Mouse (Mus musculus) spleen, adult 2 months (tissue): ENCODE data around the gene Sult4a1. TPM values are rescaled to one million over a fixed set of nuclear protein-coding genes. Genes with fewer than 3 reads are reported as not detected.

Experiments
- DNase-seq, 2 experiments: peaks; one replicate each; pipeline versions ENCODE4 v3.0.0 to v3.0.0-alpha.2; 2012 to 2021; ENCODE audit warnings: low spot score in 2 of 2, low read depth in 1 of 2
- H3K27ac ChIP-seq: fragments of 200-500 bp; 2 replicates; pipeline ENCODE4 v1.5.1; 2012; ENCODE audit warnings: low read length, inconsistent platforms; ENCODE audit not compliant: insufficient read depth
- H3K27me3 ChIP-seq: fragments of 200-500 bp; 2 replicates; pipeline ENCODE4 v1.6.1; 2012; ENCODE audit warnings: mild to moderate bottlenecking, moderate library complexity, low read length, inconsistent platforms; ENCODE audit not compliant: control insufficient read depth, insufficient read depth
- H3K36me3 ChIP-seq: fragments of 200-500 bp; 2 replicates; pipeline ENCODE4 v1.6.1; 2012; ENCODE audit warnings: mild to moderate bottlenecking, low read length, inconsistent platforms; ENCODE audit not compliant: control insufficient read depth, insufficient read depth
- H3K4me1 ChIP-seq: fragments of 200-500 bp; 2 replicates; pipeline ENCODE4 v1.6.1; 2011; ENCODE audit warnings: inconsistent platforms; ENCODE audit not compliant: control insufficient read depth, insufficient read depth, insufficient read length
- H3K4me3 ChIP-seq: fragments of 200-500 bp; 2 replicates; pipeline ENCODE4 v1.5.1; 2011; ENCODE audit warnings: mild to moderate bottlenecking, inconsistent platforms; ENCODE audit not compliant: insufficient read depth, insufficient read length; ENCODE audit errors: extremely low read depth
- CTCF ChIP-seq: fragments of 200-500 bp; IDR thresholded peaks from 2 replicates; pipeline ENCODE4 v1.5.1; 2011; ENCODE audit warnings: mild to moderate bottlenecking, inconsistent platforms; ENCODE audit not compliant: insufficient read depth, insufficient read length, insufficient replicate concordance; ENCODE audit errors: extremely low read depth
- POLR2A ChIP-seq: fragments of 200-500 bp; IDR thresholded peaks from 2 replicates; pipeline ENCODE4 v1.6.1; 2011; ENCODE audit warnings: low read depth, low read length, inconsistent platforms
- WGBS: fragments of 180-500 bp; shearing (Covaris S2); methylation state at CpG from one replicate; pipeline ENCODE4 v1.1.7; 2018; 5-methylcytosine and 5-hydroxymethylcytosine counted together
- polyA plus RNA-seq: library from polyadenylated mRNA; depleted of rRNA; stranded (reverse); fragments of >200 nt; gene quantifications from 2 replicates; pipeline ENCODE4 v1.2.3, GENCODE M21; 2012

Sult4a1 gene
- polyA plus RNA-seq, 1 experiment: 0.29 TPM

DNA sequence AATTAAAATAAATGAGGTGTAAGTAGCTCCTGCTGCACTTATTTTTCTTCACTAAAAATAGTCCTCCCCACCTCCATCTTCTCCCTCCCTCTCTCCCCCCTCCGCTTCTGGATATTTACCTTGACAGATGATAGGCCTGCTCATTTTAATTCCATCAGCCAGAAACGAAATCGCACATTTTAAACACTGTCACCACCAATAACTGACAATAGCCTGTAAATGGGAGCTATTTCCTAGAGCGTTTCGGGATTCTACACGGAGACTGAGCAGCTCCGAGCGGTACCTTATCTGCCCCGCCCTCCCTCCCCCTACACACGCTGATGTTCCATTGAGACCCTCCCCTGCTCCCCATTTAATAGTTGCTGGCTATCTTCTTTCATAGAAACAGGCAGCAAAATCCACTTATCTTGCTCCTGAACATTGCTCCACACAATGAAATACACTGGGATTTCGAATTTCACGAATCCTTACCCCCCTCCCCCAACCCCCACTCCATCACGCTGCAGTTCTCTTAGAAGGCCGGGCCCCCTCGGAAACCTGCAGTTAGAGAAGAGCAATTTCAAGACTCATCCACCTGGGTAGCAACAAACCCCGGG is 36.0 kb downstream of the Sult4a1 start:
- Histone ChIP-seq H3K4me1 (no peaks in the 10 kb centered on the region), H3K4me3 (no peak overlapping the region), H3K36me3 (no peaks in the 10 kb centered on the region), H3K27ac (no peak overlapping the region), H3K27me3 (peaks cover 2% of the 10 kb centered on the region; the same call in 1 of the 2 replicates)
- no peak for TF ChIP-seq POLR2A
- TF ChIP-seq CTCF: no peak
- 10% methylated on average over 16 of the region's 16 CpGs for WGBS
- DNase-seq: no peak

DNA sequence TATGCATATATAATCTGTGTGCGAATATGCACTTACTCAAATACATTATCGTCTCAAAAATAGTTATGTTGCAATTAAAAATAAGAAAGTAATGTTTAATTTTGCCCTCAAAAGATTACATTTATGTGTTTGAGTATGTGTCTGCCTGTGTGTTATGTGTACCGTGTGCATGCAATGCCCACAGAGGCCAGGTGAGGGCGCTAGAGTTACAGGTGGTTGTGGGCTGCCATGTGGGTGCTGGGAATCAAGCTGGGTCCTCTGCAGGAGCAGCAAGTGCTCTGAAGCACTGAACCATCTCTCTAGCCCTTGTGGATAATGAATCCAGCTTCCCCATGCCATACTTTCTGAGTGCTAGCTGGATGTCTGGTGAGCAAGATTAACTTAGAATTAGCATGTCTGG is 39.9 kb downstream of the Sult4a1 start:
- no peak for TF ChIP-seq CTCF
- TF ChIP-seq POLR2A: no peak
- 67% methylated on average over 4 of the region's 4 CpGs for WGBS
- no peak for DNase-seq
- no peak overlapping the region for H3K4me3 ChIP-seq
- H3K36me3 ChIP-seq: no peaks in the 10 kb centered on the region
- H3K4me1 ChIP-seq: no peaks in the 10 kb centered on the region
- H3K27me3 ChIP-seq: 0 out of 2 replicates have a peak, but pooled peaks cover 2% of the 10 kb centered on the region
- no peak overlapping the region for H3K27ac ChIP-seq

DNA sequence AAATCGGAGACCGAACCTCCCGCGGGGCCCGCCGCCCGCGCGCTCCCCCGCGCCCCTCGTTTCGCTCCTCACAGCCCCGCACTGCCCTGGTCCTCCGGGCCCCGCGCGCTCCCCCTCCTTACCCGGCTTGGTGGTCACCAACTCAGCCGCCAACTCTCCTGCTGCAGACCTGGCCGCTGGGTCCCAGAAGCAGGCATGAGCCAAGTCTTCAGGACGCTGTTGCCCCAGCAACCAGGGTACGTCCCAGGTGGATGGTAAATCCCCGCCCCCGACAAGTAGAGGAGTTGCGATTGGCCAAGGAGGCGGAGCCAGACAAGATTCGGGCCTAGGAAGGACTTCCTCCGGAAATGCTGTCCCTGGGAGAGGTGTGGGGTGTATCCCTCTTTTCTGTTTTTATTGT is 40.4 kb downstream of the Sult4a1 start, which contains the start of gene Efcab6:
TSS of gene Efcab6 (minus strand) at position 240 of the 400 bp plus-strand sequence.
- Histone ChIP-seq H3K4me1 (no peaks in the 10 kb centered on the region), H3K27me3 (0 out of 2 replicates have a peak, but pooled peaks cover 2% of the 10 kb centered on the region), H3K36me3 (no peaks in the 10 kb centered on the region), H3K27ac (no peak within 1 kb of the TSS), H3K4me3 (no peak within 1 kb of the TSS)
- no peak for DNase-seq
- WGBS: 19% methylated on average over 23 of the region's 29 CpGs
- TF ChIP-seq POLR2A: no peak
- TF ChIP-seq CTCF: no peak

DNA sequence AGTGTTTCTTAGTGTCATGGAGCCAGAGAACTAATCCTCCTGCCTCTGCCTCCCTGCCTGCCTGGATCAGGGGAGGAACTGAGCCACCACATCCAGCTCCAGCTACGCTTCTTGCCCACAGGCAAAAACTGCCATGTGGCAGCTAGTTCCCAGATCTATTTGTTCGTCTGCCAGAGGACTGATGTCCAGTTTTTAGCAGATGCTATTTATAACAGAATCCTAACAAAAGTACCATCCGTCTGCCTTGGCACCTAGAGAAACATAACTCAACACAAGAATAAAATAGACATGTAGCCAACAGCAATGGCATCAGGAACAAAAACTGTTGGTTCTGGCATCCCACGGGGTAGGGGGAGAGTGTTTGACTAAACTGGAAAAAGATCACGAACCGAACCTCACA is 46.7 kb downstream of the Sult4a1 start:
- H3K4me1 ChIP-seq: no peaks in the 10 kb centered on the region
- no peaks in the 10 kb centered on the region for H3K27me3 ChIP-seq
- TF ChIP-seq CTCF (no peak), POLR2A (no peak)
- no peak overlapping the region for H3K27ac ChIP-seq
- 78% methylated on average over 6 of the region's 6 CpGs for WGBS
- H3K4me3 ChIP-seq: no peak overlapping the region
- H3K36me3 ChIP-seq: no peaks in the 10 kb centered on the region
- no peak for DNase-seq

DNA sequence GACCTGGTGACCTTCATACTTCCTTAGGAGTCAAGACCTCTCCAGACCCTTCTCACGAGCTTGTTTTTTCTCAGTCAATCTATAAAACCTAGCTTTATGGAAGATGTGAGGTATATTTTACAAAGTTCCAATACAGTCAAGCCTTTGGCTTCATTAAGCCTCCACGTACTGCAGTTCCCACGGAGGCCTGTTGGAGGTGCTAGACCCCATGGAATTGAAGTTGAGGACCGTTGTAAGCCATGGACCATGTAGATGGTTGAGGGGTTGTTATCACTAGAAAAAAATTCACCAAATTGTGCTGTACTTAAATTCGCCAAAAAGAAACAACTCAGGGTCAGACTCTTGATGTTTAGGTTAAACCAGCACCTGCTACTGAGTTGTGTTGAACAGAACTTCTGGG is 49.5 kb downstream of the Sult4a1 start:
- Histone ChIP-seq H3K27ac (no peak overlapping the region), H3K36me3 (no peaks in the 10 kb centered on the region), H3K27me3 (no peaks in the 10 kb centered on the region), H3K4me1 (no peaks in the 10 kb centered on the region), H3K4me3 (no peak overlapping the region)
- no peak for DNase-seq
- WGBS: 56% methylated on average over 5 of the region's 5 CpGs
- TF ChIP-seq POLR2A: no peak
- TF ChIP-seq CTCF: no peak

DNA sequence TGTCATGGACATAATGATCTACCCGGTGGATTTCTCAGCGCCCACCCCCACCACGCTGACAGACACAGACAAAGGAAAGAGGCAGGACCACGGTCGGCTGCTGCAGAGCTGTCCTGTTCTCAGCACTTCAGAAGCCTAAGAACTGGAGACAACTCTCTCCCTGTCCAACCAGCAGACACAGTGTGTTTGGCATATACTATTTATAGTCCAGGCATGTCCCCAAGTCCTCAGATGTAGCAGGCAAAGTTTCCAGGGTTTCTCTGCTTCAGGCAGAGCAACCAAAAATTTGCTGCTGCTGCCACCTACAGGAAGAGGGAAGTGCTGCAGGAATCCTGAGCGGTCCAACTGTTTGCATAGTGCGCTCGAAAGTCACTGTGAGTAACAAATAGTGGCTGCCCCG is 51.7 kb downstream of the Sult4a1 start:
- peak in 1 of 2 experiments; percentile 21 for DNase-seq
- TF ChIP-seq CTCF (peak; percentile 55; the same call in 1 of the 2 replicates), POLR2A (no peak)
- H3K27me3 ChIP-seq: no peaks in the 10 kb centered on the region
- H3K4me3 ChIP-seq: no peak overlapping the region
- H3K36me3 ChIP-seq: no peaks in the 10 kb centered on the region
- no peak overlapping the region for H3K27ac ChIP-seq
- 45% methylated on average over 9 of the region's 9 CpGs for WGBS
- no peaks in the 10 kb centered on the region for H3K4me1 ChIP-seq

DNA sequence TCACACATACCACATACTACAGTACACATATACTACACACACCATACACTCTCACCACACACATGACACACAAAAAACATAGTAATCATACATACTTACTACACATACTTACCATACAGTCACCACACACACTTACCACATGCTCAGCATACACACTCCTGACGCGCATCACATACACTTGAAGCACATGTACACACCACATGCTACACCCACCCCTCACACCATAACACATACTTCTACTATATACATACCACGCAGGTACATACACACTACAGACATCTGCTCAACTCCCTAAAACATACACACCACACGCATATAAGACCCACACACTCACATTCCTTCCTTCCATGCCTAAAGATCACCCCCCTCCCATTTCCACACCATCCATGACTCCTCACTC is 52.3 kb downstream of the Sult4a1 start:
- no peak for DNase-seq
- H3K36me3 ChIP-seq: no peaks in the 10 kb centered on the region
- H3K27ac ChIP-seq: no peak overlapping the region
- WGBS: 91% methylated on average over 4 of the region's 4 CpGs
- TF ChIP-seq CTCF: no peak
- TF ChIP-seq POLR2A: no peak
- no peak overlapping the region for H3K4me3 ChIP-seq
- no peaks in the 10 kb centered on the region for H3K27me3 ChIP-seq
- H3K4me1 ChIP-seq: no peaks in the 10 kb centered on the region
